Mouse (Mus musculus): ENCODE measurements at regions not wholly inside any gene's neighbourhood (a gene's known extent, or its start where the extent isn't known, plus 50 kb on each side); places are given as distances from the start of the nearest gene placed in this dataset.
A peak's percentile ranks its signal among the peaks of the same experiment; 100 is the strongest.

GRCm38 (mm10) chr19:36204965-36205718 is 85.2 kb upstream of the Ankrd1 start:
- TF ChIP-seq CTCF (IDR thresholded peaks at IDR 0.05; ENCODE audit: low read depth): no peak
- no peaks in the 10 kb centered on the region for H3K36me3 ChIP-seq (ENCODE audit: insufficient read depth, low read length)
- H3K27ac ChIP-seq: no peak overlapping the region
- no peak overlapping the region for H3K4me2 ChIP-seq (ENCODE audit: low read depth, low read length)
- no peak overlapping the region for H3K4me3 ChIP-seq (ENCODE audit: low read length)
- no peaks in the 10 kb centered on the region for H3K27me3 ChIP-seq (ENCODE audit: insufficient read depth, low read length)
- H3K4me1 ChIP-seq (ENCODE audit: insufficient read depth, low read length): no peaks in the 10 kb centered on the region
- H3K9ac ChIP-seq (replicated peaks; ENCODE audit: low read length): no peak overlapping the region
- 91% methylated on average over 8 of the region's 8 CpGs for WGBS
- ATAC-seq: no peak
- no peak for DNase-seq (ENCODE audit: low spot score)
- H3K9me3 ChIP-seq (ENCODE audit: low read length): no peaks in the 10 kb centered on the region

- Histone ChIP-seq H3K4me3 (ENCODE audit: low read length) (no peak overlapping the region), H3K4me1 (ENCODE audit: insufficient read depth, low read length) (no peaks in the 10 kb centered on the region), H3K27me3 (ENCODE audit: insufficient read depth, low read length) (no peaks in the 10 kb centered on the region), H3K9ac (replicated peaks; ENCODE audit: low read length) (no peak overlapping the region), H3K9me3 (ENCODE audit: low read length) (no peaks in the 10 kb centered on the region), H3K4me2 (ENCODE audit: low read depth, low read length) (no peak overlapping the region), H3K36me3 (ENCODE audit: insufficient read depth, low read length) (no peaks in the 10 kb centered on the region), H3K27ac (peak overlapping the region; percentile 23; the same call in 1 of the 2 replicates)
- ATAC-seq (0 out of 2 replicates have a peak, but pooled peaks have one; percentile 27), DNase-seq (ENCODE audit: low spot score) (peak; percentile 33)
- 26% methylated on average over 7 of the region's 7 CpGs for WGBS
- 0 out of 2 replicates have a peak, but pooled peaks have one; percentile 12 for TF ChIP-seq CTCF (IDR thresholded peaks at IDR 0.05; ENCODE audit: low read depth)
These were observed 87.9 kb upstream of the Ankrd1 start for GRCm38 (mm10) chr19:36207735-36208288.

- 50% methylated on average over 5 of the region's 5 CpGs for WGBS
- ATAC-seq (no peak), DNase-seq (ENCODE audit: low spot score) (no peak)
- Histone ChIP-seq H3K4me1 (ENCODE audit: insufficient read depth, low read length) (no peaks in the 10 kb centered on the region), H3K9ac (replicated peaks; ENCODE audit: low read length) (no peak overlapping the region), H3K27ac (no peak overlapping the region), H3K27me3 (ENCODE audit: insufficient read depth, low read length) (no peaks in the 10 kb centered on the region), H3K4me3 (ENCODE audit: low read length) (no peak overlapping the region), H3K36me3 (ENCODE audit: insufficient read depth, low read length) (no peaks in the 10 kb centered on the region), H3K4me2 (ENCODE audit: low read depth, low read length) (no peak overlapping the region), H3K9me3 (ENCODE audit: low read length) (no peaks in the 10 kb centered on the region)
- TF ChIP-seq CTCF (IDR thresholded peaks at IDR 0.05; ENCODE audit: low read depth): no peak
These were observed 88.5 kb upstream of the Ankrd1 start for GRCm38 (mm10) chr19:36208419-36208818.

GRCm38 (mm10) chr19:36213461-36213860 is 93.6 kb upstream of the Ankrd1 start:
- no peak overlapping the region for H3K9ac ChIP-seq (replicated peaks; ENCODE audit: low read length)
- no peak overlapping the region for H3K27ac ChIP-seq
- no peak for ATAC-seq
- H3K4me3 ChIP-seq (ENCODE audit: low read length): no peak overlapping the region
- peak; percentile 59 for DNase-seq (ENCODE audit: low spot score)
- H3K9me3 ChIP-seq (ENCODE audit: low read length): no peaks in the 10 kb centered on the region
- no peak overlapping the region for H3K4me2 ChIP-seq (ENCODE audit: low read depth, low read length)
- TF ChIP-seq CTCF (IDR thresholded peaks at IDR 0.05; ENCODE audit: low read depth): no peak
- WGBS: 19% methylated on average over 8 of the region's 8 CpGs
- no peaks in the 10 kb centered on the region for H3K27me3 ChIP-seq (ENCODE audit: insufficient read depth, low read length)
- peaks cover 7% of the 10 kb centered on the region; the same call in 1 of the 2 replicates for H3K4me1 ChIP-seq (ENCODE audit: insufficient read depth, low read length)
- no peaks in the 10 kb centered on the region for H3K36me3 ChIP-seq (ENCODE audit: insufficient read depth, low read length)

- WGBS: 21% methylated on average over 7 of the region's 7 CpGs
- no peak overlapping the region for H3K9ac ChIP-seq (replicated peaks; ENCODE audit: low read length)
- peaks cover 7% of the 10 kb centered on the region; the same call in 1 of the 2 replicates for H3K4me1 ChIP-seq (ENCODE audit: insufficient read depth, low read length)
- DNase-seq (ENCODE audit: low spot score) (peak; percentile 79), ATAC-seq (peak; percentile 76; the same call in 1 of the 2 replicates)
- no peak overlapping the region for H3K27ac ChIP-seq
- H3K36me3 ChIP-seq (ENCODE audit: insufficient read depth, low read length): no peaks in the 10 kb centered on the region
- no peak overlapping the region for H3K4me2 ChIP-seq (ENCODE audit: low read depth, low read length)
- H3K4me3 ChIP-seq (ENCODE audit: low read length): no peak overlapping the region
- no peak for TF ChIP-seq CTCF (IDR thresholded peaks at IDR 0.05; ENCODE audit: low read depth)
- H3K27me3 ChIP-seq (ENCODE audit: insufficient read depth, low read length): no peaks in the 10 kb centered on the region
- H3K9me3 ChIP-seq (ENCODE audit: low read length): no peaks in the 10 kb centered on the region
These were observed 94.5 kb upstream of the Ankrd1 start for GRCm38 (mm10) chr19:36214188-36214968.

GRCm38 (mm10) chr19:36217177-36217576 is 97.3 kb upstream of the Ankrd1 start:
- H3K9ac ChIP-seq (replicated peaks; ENCODE audit: low read length): no peak overlapping the region
- H3K27me3 ChIP-seq (ENCODE audit: insufficient read depth, low read length): no peaks in the 10 kb centered on the region
- peaks cover 7% of the 10 kb centered on the region; the same call in 1 of the 2 replicates for H3K4me1 ChIP-seq (ENCODE audit: insufficient read depth, low read length)
- ATAC-seq (no peak), DNase-seq (ENCODE audit: low spot score) (no peak)
- H3K27ac ChIP-seq: no peak overlapping the region
- WGBS: 76% methylated on average over 5 of the region's 5 CpGs
- no peaks in the 10 kb centered on the region for H3K9me3 ChIP-seq (ENCODE audit: low read length)
- H3K36me3 ChIP-seq (ENCODE audit: insufficient read depth, low read length): no peaks in the 10 kb centered on the region
- no peak overlapping the region for H3K4me3 ChIP-seq (ENCODE audit: low read length)
- TF ChIP-seq CTCF (IDR thresholded peaks at IDR 0.05; ENCODE audit: low read depth): no peak
- no peak overlapping the region for H3K4me2 ChIP-seq (ENCODE audit: low read depth, low read length)

All from hindbrain, postnatal 0 days (tissue).